Mouse (Mus musculus) forebrain, embryonic 12.5 days (tissue): ENCODE data around the gene Celsr1. TPM values are rescaled to one million over a fixed set of nuclear protein-coding genes. Genes with fewer than 3 reads are reported as not detected.

Source experiments
- ATAC-seq: fragments of 200-750 bp; cut with Nextera tagmentation; 2 replicates; pipeline ENCODE4 v1.8.0; 2017; ENCODE audit warnings: moderate TSS enrichment; ENCODE audit not compliant: low FRiP score
- H3K27ac ChIP-seq: fragments of 300-500 bp; sonication (generic); 2 replicates; pipeline ENCODE4 v1.5.1; 2016; ENCODE audit warnings: mild to moderate bottlenecking
- H3K27me3 ChIP-seq: fragments of 300-500 bp; sonication (generic); 2 replicates; pipeline ENCODE4 v1.6.1; 2016; ENCODE audit warnings: mild to moderate bottlenecking
- H3K36me3 ChIP-seq: fragments of 300-500 bp; sonication (generic); replicated peaks from 2 replicates; pipeline ENCODE4 v1.6.1; 2016; ENCODE audit warnings: mild to moderate bottlenecking
- H3K4me1 ChIP-seq: fragments of 300-500 bp; sonication (generic); 2 replicates; pipeline ENCODE4 v1.6.1; 2016
- H3K4me2 ChIP-seq: fragments of 300-500 bp; sonication (generic); 2 replicates; pipeline ENCODE4 v1.6.1; 2016; ENCODE audit warnings: mild to moderate bottlenecking, moderate library complexity
- H3K4me3 ChIP-seq: fragments of 300-500 bp; sonication (generic); replicated peaks from 2 replicates; pipeline ENCODE4 v1.5.1; 2016; ENCODE audit warnings: mild to moderate bottlenecking
- H3K9ac ChIP-seq: fragments of 300-500 bp; sonication (generic); 2 replicates; pipeline ENCODE4 v1.6.1; 2016; ENCODE audit warnings: mild to moderate bottlenecking
- H3K9me3 ChIP-seq: fragments of 300-500 bp; sonication (generic); 2 replicates; pipeline ENCODE4 v1.6.1; 2016
- WGBS: fragments of 180-500 bp; shearing (Covaris S2); methylation state at CpG from one replicate; pipeline ENCODE4 v1.1.7; 2016; 5-methylcytosine and 5-hydroxymethylcytosine counted together
- polyA plus RNA-seq: library from polyadenylated mRNA; unstranded; fragments of >200 nt; fragmentation: Nextera tagmentation; extraction: Ambion mirVana; gene quantifications from 2 replicates; pipeline ENCODE4 v1.2.1, GENCODE M21; 2016

Gene Celsr1
- polyA plus RNA-seq, 1 experiment from 2014 or later, result 7.9 TPM

- no peaks in the 10 kb centered on the region for H3K9me3 ChIP-seq
- no peak overlapping the region for H3K9ac ChIP-seq
- peaks cover 26% of the 10 kb centered on the region for H3K4me1 ChIP-seq
- no peak for ATAC-seq
- WGBS, result 88% methylated on average over 4 of the region's 4 CpGs
- 0 out of 2 replicates have a peak overlapping the region, but pooled peaks have one; percentile 22 for H3K27ac ChIP-seq
- no peak overlapping the region for H3K4me2 ChIP-seq
- no peaks in the 10 kb centered on the region for H3K36me3 ChIP-seq
- H3K4me3 ChIP-seq, result no peak overlapping the region
- no peaks in the 10 kb centered on the region for H3K27me3 ChIP-seq
Observed at GRCm38 (mm10) chr15:85986170-85986569, 47.4 kb downstream of the Celsr1 start.

GRCm38 (mm10) chr15:85985601-85986000 is 48.0 kb downstream of the Celsr1 start:
- Histone ChIP-seq H3K27me3 (no peaks in the 10 kb centered on the region), H3K36me3 (no peaks in the 10 kb centered on the region), H3K9me3 (no peaks in the 10 kb centered on the region), H3K4me3 (no peak overlapping the region), H3K4me1 (peaks cover 21% of the 10 kb centered on the region), H3K27ac (no peak overlapping the region), H3K9ac (no peak overlapping the region), H3K4me2 (no peak overlapping the region)
- no peak for ATAC-seq
- 80% methylated on average over 4 of the region's 4 CpGs for WGBS

GRCm38 (mm10) chr15:85983131-85983530 is 50.4 kb downstream of the Celsr1 start:
- peaks cover 3% of the 10 kb centered on the region; the same call in 1 of the 2 replicates for H3K36me3 ChIP-seq
- no peak overlapping the region for H3K4me3 ChIP-seq
- peaks cover 21% of the 10 kb centered on the region for H3K4me1 ChIP-seq
- H3K9ac ChIP-seq, result no peak overlapping the region; the same call in 1 of the 2 replicates
- no peaks in the 10 kb centered on the region for H3K27me3 ChIP-seq
- no peaks in the 10 kb centered on the region for H3K9me3 ChIP-seq
- no peak overlapping the region for H3K4me2 ChIP-seq
- no peak overlapping the region for H3K27ac ChIP-seq
- WGBS, result 88% methylated on average over 7 of the region's 7 CpGs
- no peak for ATAC-seq

- peaks cover 3% of the 10 kb centered on the region; the same call in 1 of the 2 replicates for H3K36me3 ChIP-seq
- no peak overlapping the region for H3K27ac ChIP-seq
- no peaks in the 10 kb centered on the region for H3K9me3 ChIP-seq
- no peak overlapping the region for H3K4me3 ChIP-seq
- ATAC-seq, result no peak
- H3K27me3 ChIP-seq, result no peaks in the 10 kb centered on the region
- no peak overlapping the region for H3K4me2 ChIP-seq
- no peak overlapping the region for H3K9ac ChIP-seq
- 92% methylated on average over 3 of the region's 3 CpGs for WGBS
- H3K4me1 ChIP-seq, result peaks cover 21% of the 10 kb centered on the region
Observed at GRCm38 (mm10) chr15:85982416-85982775, 51.2 kb downstream of the Celsr1 start.

- no peak overlapping the region for H3K4me3 ChIP-seq
- H3K36me3 ChIP-seq, result peaks cover 3% of the 10 kb centered on the region; the same call in 1 of the 2 replicates
- no peaks in the 10 kb centered on the region for H3K9me3 ChIP-seq
- H3K27ac ChIP-seq, result no peak overlapping the region
- peaks cover 21% of the 10 kb centered on the region for H3K4me1 ChIP-seq
- no peak for ATAC-seq
- H3K4me2 ChIP-seq, result no peak overlapping the region
- WGBS, result 67% methylated on average over 11 of the region's 11 CpGs
- H3K27me3 ChIP-seq, result no peaks in the 10 kb centered on the region
- H3K9ac ChIP-seq, result no peak overlapping the region
Observed at GRCm38 (mm10) chr15:85981768-85982415, 51.7 kb downstream of the Celsr1 start.

GRCm38 (mm10) chr15:85977086-85977485 is 56.5 kb downstream of the Celsr1 start:
- 83% methylated on average over 9 of the region's 9 CpGs for WGBS
- no peaks in the 10 kb centered on the region for H3K9me3 ChIP-seq
- H3K4me1 ChIP-seq, result peaks cover 32% of the 10 kb centered on the region
- H3K27ac ChIP-seq, result peak overlapping the region; percentile 61; the same call in 1 of the 2 replicates
- H3K4me2 ChIP-seq, result no peak overlapping the region
- no peaks in the 10 kb centered on the region for H3K27me3 ChIP-seq
- no peak overlapping the region for H3K4me3 ChIP-seq
- H3K36me3 ChIP-seq, result peaks cover 3% of the 10 kb centered on the region; the same call in 1 of the 2 replicates
- ATAC-seq, result no peak
- no peak overlapping the region for H3K9ac ChIP-seq

GRCm38 (mm10) chr15:85975746-85976145 is 57.8 kb downstream of the Celsr1 start:
- WGBS, result 38% methylated on average over 16 of the region's 16 CpGs

GRCm38 (mm10) chr15:85971596-85971995 is 62.0 kb downstream of the Celsr1 start:
- Histone ChIP-seq H3K4me2 (no peak overlapping the region), H3K36me3 (no peaks in the 10 kb centered on the region), H3K27ac (0 out of 2 replicates have a peak overlapping the region, but pooled peaks have one; percentile 25), H3K27me3 (no peaks in the 10 kb centered on the region), H3K4me3 (no peak overlapping the region), H3K9ac (no peak overlapping the region), H3K4me1 (peaks cover 55% of the 10 kb centered on the region), H3K9me3 (no peaks in the 10 kb centered on the region)
- 45% methylated on average over 5 of the region's 5 CpGs for WGBS
- ATAC-seq, result no peak

More at GRCm38 (mm10) chr15:85975746-85976145, 57.8 kb downstream of the Celsr1 start:
- Histone ChIP-seq H3K9me3 (no peaks in the 10 kb centered on the region), H3K27ac (peak overlapping the region; percentile 82), H3K4me3 (no peak overlapping the region), H3K27me3 (no peaks in the 10 kb centered on the region), H3K36me3 (peaks cover 3% of the 10 kb centered on the region; the same call in 1 of the 2 replicates), H3K9ac (no peak overlapping the region; the same call in 1 of the 2 replicates), H3K4me2 (peak overlapping the region; percentile 19), H3K4me1 (peaks cover 43% of the 10 kb centered on the region)
- no peak for ATAC-seq

GRCm38 (mm10) chr15:85970441-85970840 is 63.1 kb downstream of the Celsr1 start:
- H3K4me3 ChIP-seq, result no peak overlapping the region
- WGBS, result 72% methylated on average over 8 of the region's 8 CpGs
- no peaks in the 10 kb centered on the region for H3K27me3 ChIP-seq
- H3K4me1 ChIP-seq, result peaks cover 49% of the 10 kb centered on the region
- H3K36me3 ChIP-seq, result no peaks in the 10 kb centered on the region
- no peak for ATAC-seq
- peak overlapping the region; percentile 50; the same call in 1 of the 2 replicates for H3K27ac ChIP-seq
- H3K9me3 ChIP-seq, result no peaks in the 10 kb centered on the region
- no peak overlapping the region for H3K4me2 ChIP-seq
- no peak overlapping the region for H3K9ac ChIP-seq

- H3K4me1 ChIP-seq, result peaks cover 43% of the 10 kb centered on the region
- H3K4me2 ChIP-seq, result no peak overlapping the region
- no peaks in the 10 kb centered on the region for H3K9me3 ChIP-seq
- ATAC-seq, result peak; percentile 69
- H3K27ac ChIP-seq, result peak overlapping the region; percentile 46
- H3K9ac ChIP-seq, result no peak overlapping the region
- H3K36me3 ChIP-seq, result no peaks in the 10 kb centered on the region
- H3K27me3 ChIP-seq, result no peaks in the 10 kb centered on the region
- WGBS, result 55% methylated on average over 3 of the region's 3 CpGs
- no peak overlapping the region for H3K4me3 ChIP-seq
Observed at GRCm38 (mm10) chr15:85969707-85970153, 63.8 kb downstream of the Celsr1 start.

GRCm38 (mm10) chr15:85969291-85969690 is 64.3 kb downstream of the Celsr1 start:
- peak; percentile 4; the same call in 1 of the 2 replicates for ATAC-seq
- H3K36me3 ChIP-seq, result no peaks in the 10 kb centered on the region
- no peaks in the 10 kb centered on the region for H3K27me3 ChIP-seq
- H3K9me3 ChIP-seq, result no peaks in the 10 kb centered on the region
- H3K4me2 ChIP-seq, result no peak overlapping the region
- no peak overlapping the region for H3K9ac ChIP-seq
- peaks cover 39% of the 10 kb centered on the region for H3K4me1 ChIP-seq
- no peak overlapping the region for H3K4me3 ChIP-seq
- 95% methylated on average over 7 of the region's 7 CpGs for WGBS
- H3K27ac ChIP-seq, result peak overlapping the region; percentile 42

- Histone ChIP-seq H3K9me3 (no peaks in the 10 kb centered on the region), H3K4me2 (no peak overlapping the region), H3K36me3 (peaks cover 11% of the 10 kb centered on the region; the same call in 1 of the 2 replicates), H3K9ac (no peak overlapping the region), H3K27me3 (no peaks in the 10 kb centered on the region), H3K4me3 (no peak overlapping the region), H3K4me1 (peaks cover 20% of the 10 kb centered on the region), H3K27ac (no peak overlapping the region)
- WGBS, result 82% methylated on average over 7 of the region's 7 CpGs
- ATAC-seq, result no peak
Observed at GRCm38 (mm10) chr15:85966032-85966431, 67.5 kb downstream of the Celsr1 start.
